Mouse (Mus musculus): ENCODE results near the gene Rcc1. TPM values are rescaled to one million over a fixed set of nuclear protein-coding genes. Genes with fewer than 3 reads are reported as not detected.

The Rcc1 gene
- total and polyA plus RNA-seq, 3 experiments = 93.6 to 149 (median 148) TPM

DNA sequence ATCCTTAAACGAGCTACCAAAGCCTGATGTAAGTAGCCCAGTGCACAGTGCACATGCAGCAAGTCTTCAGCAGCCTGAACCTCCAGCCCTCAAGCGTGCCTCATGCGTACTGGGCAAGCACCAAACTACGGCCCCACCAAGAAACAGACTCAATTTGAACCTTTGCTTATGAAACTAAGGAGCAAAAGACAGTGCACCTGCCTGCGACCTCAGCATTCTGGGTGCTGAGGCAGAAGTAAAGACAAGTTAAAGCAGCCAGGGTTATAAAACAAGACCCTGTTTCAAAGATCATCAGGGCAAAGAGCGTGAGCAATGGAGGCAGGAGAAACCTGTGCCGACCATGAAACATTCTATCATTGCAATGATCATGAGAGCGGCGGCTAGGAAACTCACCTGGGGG, 47.6 kb upstream of the Rcc1 start:
- DNase-seq (ENCODE audit: extremely low read depth) = no peak
- TF ChIP-seq NRF1 (IDR thresholded peaks at IDR 0.05; ENCODE audit: low read depth, low read length) = no peak
- TF ChIP-seq TCF12 (IDR thresholded peaks at IDR 0.05; ENCODE audit: low read depth, low read length) = no peak
- TF ChIP-seq ELF1 (IDR thresholded peaks at IDR 0.05; ENCODE audit: low read depth, low read length) = no peak
- no peak for TF ChIP-seq JUN (IDR thresholded peaks at IDR 0.05; ENCODE audit: insufficient read depth, low read depth, low read length)
- no peak for TF ChIP-seq MYC (IDR thresholded peaks at IDR 0.05; ENCODE audit: low read depth, low read length)
- no peak for TF ChIP-seq TBP (conservative IDR thresholded peaks at IDR 0.05; ENCODE audit: low read depth, low read length)
- TF ChIP-seq SIN3A (IDR thresholded peaks at IDR 0.05; ENCODE audit: low read length) = no peak
- TF ChIP-seq RCOR1 (conservative IDR thresholded peaks at IDR 0.05; ENCODE audit: low read depth, low read length) = no peak
- TF ChIP-seq MAFK (IDR thresholded peaks at IDR 0.05; ENCODE audit: insufficient replicate concordance, low read length) = no peak
- no peaks in the 10 kb centered on the region for H3K27me3 ChIP-seq (replicated peaks)
- H3K27ac ChIP-seq (ENCODE audit: insufficient read depth, low read depth) = no peak overlapping the region
- dilution Hi-C loops (cut with MboI; ENCODE audit: extremely low pct_ligation_motif_present, extremely low pct_unique_long_range_greater_than_20kb, low sequenced_read_pairs) = no loop called here
- no peaks in the 10 kb centered on the region for H3K79me2 ChIP-seq (replicated peaks; ENCODE audit: control insufficient read depth, extremely low read depth, insufficient read depth, poor library complexity, severe bottlenecking)
- H3K9ac ChIP-seq (ENCODE audit: insufficient read depth, low read depth) = no peak overlapping the region
- H3K36me3 ChIP-seq (replicated peaks in 1 of 2; ENCODE audit: control insufficient read depth in 1 of 2, insufficient read depth in 1 of 2, low read length in 1 of 2) = peaks cover 3 to 8% of the 10 kb centered on the region in 2 experiments
- in situ Hi-C loops (cut with MboI; ENCODE audit: low pct_ligation_motif_present, low pct_unique_long_range_greater_than_20kb, low sequenced_read_pairs) = loop anchor here (25.0 kb wide), 2 partner anchors 114 to 214 kb away; no protein-coding TSS in a partner anchor
- no peak overlapping the region for H3K4me3 ChIP-seq (replicated peaks in 1 of 3; ENCODE audit: low read depth in 2 of 3, low read length in 2 of 3, poor library complexity in 1 of 3)
- no peaks in the 10 kb centered on the region for H3K9me3 ChIP-seq (replicated peaks; ENCODE audit: low read length)
- H3K4me1 ChIP-seq (ENCODE audit: control insufficient read depth in 1 of 2, insufficient read depth in 2 of 2) = no peaks in the 10 kb centered on the region
- no peak overlapping the region for H3K4me2 ChIP-seq (ENCODE audit: insufficient read depth, low read depth, poor library complexity, severe bottlenecking)

GRCm38 (mm10) chr4:132398863-132399262, 45.5 kb upstream of the Rcc1 start:
- in situ Hi-C loops (cut with MboI; ENCODE audit: low pct_ligation_motif_present, low pct_unique_long_range_greater_than_20kb, low sequenced_read_pairs) (no loop called here), dilution Hi-C loops (cut with MboI; ENCODE audit: extremely low pct_ligation_motif_present, extremely low pct_unique_long_range_greater_than_20kb, low sequenced_read_pairs) (no loop called here)
- TF ChIP-seq PAX5 (IDR thresholded peaks at IDR 0.05; ENCODE audit: low read length) (no peak), ZMIZ1 (IDR thresholded peaks at IDR 0.05; ENCODE audit: low read depth, low read length) (no peak), POLR2AphosphoS2 (IDR thresholded peaks at IDR 0.05; ENCODE audit: low read depth, low read length) (no peak), ZNF384 (IDR thresholded peaks at IDR 0.05; ENCODE audit: low read depth, low read length) (no peak), CHD1 (IDR thresholded peaks at IDR 0.05; ENCODE audit: low read depth, low read length) (no peak), JUN (IDR thresholded peaks at IDR 0.05; ENCODE audit: insufficient read depth, low read depth, low read length) (no peak), E2F4 (IDR thresholded peaks at IDR 0.05; ENCODE audit: insufficient replicate concordance, low read depth, low read length) (no peak), SIN3A (IDR thresholded peaks at IDR 0.05; ENCODE audit: low read length) (no peak), EP300 (IDR thresholded peaks at IDR 0.05; ENCODE audit: low read length) (no peak), SMC3 (IDR thresholded peaks at IDR 0.05; ENCODE audit: low read depth, low read length) (no peak), MAZ (IDR thresholded peaks at IDR 0.05; ENCODE audit: low read depth, low read length) (no peak), ETS1 (conservative IDR thresholded peaks at IDR 0.05; ENCODE audit: low read depth, low read length) (no peak), RCOR1 (conservative IDR thresholded peaks at IDR 0.05; ENCODE audit: low read depth, low read length) (no peak), UBTF (IDR thresholded peaks at IDR 0.05; ENCODE audit: low read depth, low read length) (no peak), CTCF (conservative IDR thresholded peaks at IDR 0.05 in 1 of 2, IDR thresholded peaks at IDR 0.05 in 1 of 2; ENCODE audit: low read depth in 2 of 2, low read length in 2 of 2) (no peak), GABPA (IDR thresholded peaks at IDR 0.05; ENCODE audit: insufficient replicate concordance, low read depth, low read length) (no peak), MAFK (IDR thresholded peaks at IDR 0.05; ENCODE audit: insufficient replicate concordance, low read length) (no peak), USF1 (IDR thresholded peaks at IDR 0.05; ENCODE audit: low read depth, low read length) (no peak)
- no peak for DNase-seq (ENCODE audit: extremely low read depth)
- Histone ChIP-seq H3K9me3 (replicated peaks; ENCODE audit: low read length) (no peaks in the 10 kb centered on the region), H3K4me2 (ENCODE audit: insufficient read depth, low read depth, poor library complexity, severe bottlenecking) (no peak overlapping the region), H3K4me1 (ENCODE audit: control insufficient read depth in 1 of 2, insufficient read depth in 2 of 2) (no peaks in the 10 kb centered on the region), H3K27me3 (replicated peaks) (no peaks in the 10 kb centered on the region), H3K79me2 (replicated peaks; ENCODE audit: control insufficient read depth, extremely low read depth, insufficient read depth, poor library complexity, severe bottlenecking) (no peaks in the 10 kb centered on the region), H3K27ac (ENCODE audit: insufficient read depth, low read depth) (no peak overlapping the region), H3K36me3 (replicated peaks in 1 of 2; ENCODE audit: control insufficient read depth in 1 of 2, insufficient read depth in 1 of 2, low read length in 1 of 2) (peaks cover 3 to 8% of the 10 kb centered on the region in 2 experiments), H3K4me3 (replicated peaks in 1 of 3; ENCODE audit: low read depth in 2 of 3, low read length in 2 of 3, poor library complexity in 1 of 3) (no peak overlapping the region), H3K9ac (ENCODE audit: insufficient read depth, low read depth) (no peak overlapping the region)

Measured in CH12.LX (cell line).